9 mouse cellular contexts compared by ENCODE assay signal in genomic region chr16:21208001-21208565, GRCm38 (mm10). TPM values are rescaled to one million over a fixed set of nuclear protein-coding genes. Genes with fewer than 3 reads are reported as not detected.
DNase-seq lines count a peak whose midpoint lies in the region; ATAC-seq and TF ChIP-seq lines count a peak whose summit lies in the region.
"Had no signal": no experiment of that assay in that cellular context is flagged by ENCODE, and none has a peak within 500 bp of the region (broad histone marks: within the 10 kb centered on the region; RNA-seq: fewer than 3 reads in every experiment).

No protein-coding gene starts in this region.

- 0 out of 2 replicates have a peak overlapping the region, but pooled peaks have one; percentile 1 for H3K9ac ChIP-seq in kidney, embryonic 15.5 days
- peak overlapping the region; percentile 97; the same call in 1 of the 2 replicates for H3K9ac ChIP-seq in limb, embryonic 14.5 days (ENCODE audit: low read depth, low read length, severe bottlenecking)
- H3K9ac ChIP-seq in neural tube, embryonic 13.5 days: peak overlapping the region; percentile 41; the same call in 1 of the 2 replicates

- H3K27ac ChIP-seq in kidney, embryonic 15.5 days: no peak overlapping the region
- H3K27ac ChIP-seq in embryonic fibroblast, embryonic 13.5 days (ENCODE audit: insufficient read depth, low read length): peak overlapping the region; percentile 39
- H3K27ac ChIP-seq in limb, embryonic 14.5 days (replicated peaks; ENCODE audit: low read depth, low read length): 0 out of 2 replicates have a peak overlapping the region, but pooled peaks have one; percentile 8
- H3K27ac ChIP-seq in neural tube, embryonic 13.5 days (replicated peaks): no peak overlapping the region

- 71% methylated on average over 4 of the region's 4 CpGs for WGBS in kidney, embryonic 15.5 days
- WGBS in limb, embryonic 14.5 days: 42% methylated on average over 4 of the region's 4 CpGs
- WGBS in neural tube, embryonic 13.5 days: 67% methylated on average over 4 of the region's 4 CpGs

- H3K27me3 ChIP-seq in kidney, embryonic 15.5 days: peaks cover 25% of the 10 kb centered on the region; the same call in 1 of the 2 replicates
- no peaks in the 10 kb centered on the region for H3K27me3 ChIP-seq in limb, embryonic 14.5 days (ENCODE audit: control insufficient read depth, insufficient read depth, low read length)
- H3K27me3 ChIP-seq in neural tube, embryonic 13.5 days: 0 out of 2 replicates have a peak, but pooled peaks cover under 1% of the 10 kb centered on the region

- H3K36me3 ChIP-seq in kidney, embryonic 15.5 days: 0 out of 2 replicates have a peak, but pooled peaks cover 2% of the 10 kb centered on the region
- peaks cover 11% of the 10 kb centered on the region for H3K36me3 ChIP-seq in limb, embryonic 14.5 days (ENCODE audit: control insufficient read depth, insufficient read depth, low read length)
- no peaks in the 10 kb centered on the region for H3K36me3 ChIP-seq in neural tube, embryonic 13.5 days

- no peaks in the 10 kb centered on the region for H3K9me3 ChIP-seq in kidney, embryonic 15.5 days (replicated peaks)
- H3K9me3 ChIP-seq in limb, embryonic 14.5 days (ENCODE audit: control insufficient read depth, low read length): no peaks in the 10 kb centered on the region
- H3K9me3 ChIP-seq in neural tube, embryonic 13.5 days: no peaks in the 10 kb centered on the region

- H3K4me2 ChIP-seq in kidney, embryonic 15.5 days: peak overlapping the region; percentile 87
- H3K4me2 ChIP-seq in limb, embryonic 14.5 days (replicated peaks; ENCODE audit: low read depth, low read length, severe bottlenecking): peak overlapping the region; percentile 86
- peak overlapping the region; percentile 74 for H3K4me2 ChIP-seq in neural tube, embryonic 13.5 days

- ATAC-seq in kidney, embryonic 15.5 days (replicated peaks; ENCODE audit: low FRiP score): no peak
- ATAC-seq in limb, embryonic 14.5 days (ENCODE audit: low FRiP score, low read depth): no peak
- ATAC-seq in neural tube, embryonic 13.5 days (ENCODE audit: low read depth): no peak

- no peak for DNase-seq in kidney, adult 11 months
- DNase-seq in limb, embryonic 14.5 days (ENCODE audit: low spot score): no peak
- no peak for DNase-seq in layer of hippocampus, postnatal 25 days (ENCODE audit: extremely low spot score in 1 of 2, low spot score in 1 of 2)
- no peak for DNase-seq in layer of hippocampus, adult 9-11 months
- no peak for DNase-seq in kidney, adult 8-10 months
- DNase-seq: spleen, adult 18-20 months had no signal

- no peak for TF ChIP-seq POLR2A in embryonic fibroblast, embryonic 13.5 days (IDR thresholded peaks at IDR 0.05; ENCODE audit: low read depth, low read length)
- no peak for TF ChIP-seq POLR2A in limb, embryonic 14.5 days (IDR thresholded peaks at IDR 0.05; ENCODE audit: borderline replicate concordance, extremely low read depth, insufficient read depth, insufficient read length)

- H3K4me1 ChIP-seq in kidney, embryonic 15.5 days: peaks cover 79% of the 10 kb centered on the region
- H3K4me1 ChIP-seq in embryonic fibroblast, embryonic 13.5 days (ENCODE audit: control insufficient read depth, insufficient read depth, low read length): peaks cover 16% of the 10 kb centered on the region
- H3K4me1 ChIP-seq in limb, embryonic 14.5 days (ENCODE audit: control insufficient read depth, insufficient read depth, low read length): peaks cover 56% of the 10 kb centered on the region
- peaks cover 70% of the 10 kb centered on the region for H3K4me1 ChIP-seq in neural tube, embryonic 13.5 days (replicated peaks)

- TF ChIP-seq CTCF in embryonic fibroblast, embryonic 13.5 days (IDR thresholded peaks at IDR 0.05; ENCODE audit: borderline replicate concordance, insufficient read depth, low read length): no peak

- H3K4me3 ChIP-seq in kidney, embryonic 15.5 days (replicated peaks): peak overlapping the region; percentile 88
- H3K4me3 ChIP-seq in embryonic fibroblast, embryonic 13.5 days (ENCODE audit: insufficient read depth, low read length): peak overlapping the region; percentile 85
- peak overlapping the region; percentile 93 for H3K4me3 ChIP-seq in limb, embryonic 14.5 days (replicated peaks; ENCODE audit: low read length)
- H3K4me3 ChIP-seq in neural tube, embryonic 13.5 days: peak overlapping the region; percentile 88

RNA-seq across cellular contexts. Expression of gene Ephb3, which starts 3.5 kb away (rescaled TPM):
- polyA plus RNA-seq in kidney, embryonic 15.5 days (2015; fragmentation: Nextera tagmentation; extraction: Ambion mirVana): 17.2 and 18.7 TPM in 2 replicates
- polyA plus RNA-seq in embryonic fibroblast, embryonic 13.5 days (2011; ENCODE audit: insufficient read length, low read depth, missing spikeins): 23.6 and 45.5 TPM in 2 replicates
- 70.9 and 96.8 TPM in 2 replicates for polyA plus RNA-seq in limb, embryonic 14.5 days (2012; rRNA removed)
- polyA plus RNA-seq in limb, embryonic 14.5 days (2014; fragmentation: Nextera tagmentation; extraction: Ambion mirVana): 37.0 and 42.1 TPM in 2 replicates
- 13.5 and 14.5 TPM in 2 replicates for polyA plus RNA-seq in neural tube, embryonic 13.5 days (2015; fragmentation: Nextera tagmentation; extraction: Ambion mirVana)
- total RNA-seq in layer of hippocampus, postnatal 25 days (2021): 10 to 100 TPM; 19.4 to 25.7 TPM

RNA-seq across cellular contexts. Expression of gene Teddm3, which starts 54.3 kb away (rescaled TPM):
- polyA plus RNA-seq in kidney, embryonic 15.5 days (2015; fragmentation: Nextera tagmentation; extraction: Ambion mirVana): 0.22 TPM in 1 of 2 replicates, not detected in the other
- polyA plus RNA-seq in embryonic fibroblast, embryonic 13.5 days (2011; ENCODE audit: insufficient read length, low read depth, missing spikeins): not detected in 2 replicates
- polyA plus RNA-seq in limb, embryonic 14.5 days (2012; rRNA removed): 0.28 and 0.31 TPM in 2 replicates
- polyA plus RNA-seq in limb, embryonic 14.5 days (2014; fragmentation: Nextera tagmentation; extraction: Ambion mirVana): 0.69 and 2.1 TPM in 2 replicates
- not detected in 2 replicates for polyA plus RNA-seq in neural tube, embryonic 13.5 days (2015; fragmentation: Nextera tagmentation; extraction: Ambion mirVana)
- total RNA-seq in layer of hippocampus, postnatal 25 days (2021): 1 to 10 TPM in 1 of 2 experiments, under 1 TPM in 1; 0.89 to 1.0 TPM

Comparison
In these comparisons a context has a peak if more than half of its experiments do, and no peak if none do; other contexts are left out.
1. H3K27ac ChIP-seq: peak in embryonic fibroblast, embryonic 13.5 days (single experiment) and limb, embryonic 14.5 days (single experiment); none in kidney, embryonic 15.5 days (single experiment) and neural tube, embryonic 13.5 days (single experiment).
2. H3K9ac ChIP-seq: peak in every context shown above with its lines; median percentile 97 in limb, embryonic 14.5 days; 41 in neural tube, embryonic 13.5 days; 1 in kidney, embryonic 15.5 days.
3. Peak in every context shown above with its lines, with median percentiles within 50 percentile points of each other: H3K4me2 ChIP-seq and H3K4me3 ChIP-seq.